Mouse (Mus musculus): ENCODE measurements around the gene Baz2b.
A peak's percentile ranks its signal among the peaks of the same experiment; 100 is the strongest.

The Baz2b gene

DNA sequence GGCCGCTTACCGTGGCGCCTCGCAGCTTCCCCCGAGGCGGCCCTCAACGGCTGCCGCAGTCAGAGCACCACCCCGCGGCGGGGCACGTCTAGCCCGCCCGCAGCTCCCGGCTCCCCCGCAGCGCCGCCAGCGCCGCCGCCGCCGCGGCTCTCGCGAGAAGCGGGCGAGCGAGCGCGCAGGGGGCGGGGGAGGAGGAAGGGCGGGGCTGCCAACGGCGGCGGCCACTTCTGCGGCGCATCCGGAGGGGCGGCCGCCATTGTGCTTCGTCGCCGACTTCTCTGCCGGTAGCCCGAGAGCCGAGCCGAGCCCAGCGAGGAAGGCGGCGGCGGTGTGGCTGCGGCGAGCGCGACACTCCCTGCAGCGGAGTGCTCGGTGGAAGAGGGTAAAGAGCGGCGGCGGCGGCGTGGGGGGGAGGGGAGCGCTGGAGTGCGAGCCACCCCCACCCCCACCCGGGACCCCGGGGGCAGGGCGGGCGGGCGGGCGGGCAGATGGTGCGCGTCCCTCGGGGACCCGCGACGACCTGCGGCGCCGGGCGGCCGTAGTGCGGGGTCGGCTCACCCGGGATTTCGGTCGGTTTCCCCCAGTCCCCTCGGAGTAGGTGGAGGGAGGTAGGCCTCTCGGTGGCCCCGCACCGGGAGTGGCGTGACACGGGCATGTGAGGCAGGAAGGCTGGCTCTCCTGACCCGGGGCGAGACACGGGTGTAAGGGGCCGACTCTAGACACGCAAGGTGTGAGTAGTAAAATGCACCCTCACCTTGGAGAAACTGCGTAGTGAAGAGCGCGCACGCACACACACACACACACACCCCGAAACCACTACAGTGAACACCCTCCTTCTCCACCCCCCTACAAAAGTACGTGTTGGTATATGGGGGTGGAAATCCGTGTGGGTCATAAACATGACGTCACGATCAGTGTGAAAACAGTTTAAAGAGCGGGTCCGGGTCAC, at the start of gene Baz2b, which contains the start of gene March7:
Baz2b (minus strand) TSS at position 137 of the 949 bp plus-strand sequence.
March7 (plus strand) TSS at position 185 of the 949 bp plus-strand sequence.
- peak; percentile 94 for DNase-seq

DNA sequence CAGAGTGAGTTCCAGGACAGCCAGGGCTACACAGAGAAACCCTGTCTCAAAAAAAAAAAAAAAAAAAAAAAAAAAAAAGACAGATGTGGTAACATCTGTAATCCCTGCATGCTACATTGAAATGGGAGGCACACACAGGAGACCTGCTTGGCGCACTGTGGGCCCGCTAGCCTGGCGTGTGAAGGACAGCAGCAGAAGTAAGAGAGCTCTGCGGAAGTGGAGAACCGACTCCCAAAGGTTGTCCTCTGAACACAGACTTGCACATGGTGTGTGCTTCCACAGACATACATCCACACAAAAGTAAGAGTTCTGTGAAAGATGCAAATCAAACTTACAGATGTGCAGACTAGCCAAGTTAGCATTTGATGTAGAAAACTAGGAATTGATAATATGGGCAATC, 49.5 kb upstream of the Baz2b start:
- no peak for DNase-seq

DNA sequence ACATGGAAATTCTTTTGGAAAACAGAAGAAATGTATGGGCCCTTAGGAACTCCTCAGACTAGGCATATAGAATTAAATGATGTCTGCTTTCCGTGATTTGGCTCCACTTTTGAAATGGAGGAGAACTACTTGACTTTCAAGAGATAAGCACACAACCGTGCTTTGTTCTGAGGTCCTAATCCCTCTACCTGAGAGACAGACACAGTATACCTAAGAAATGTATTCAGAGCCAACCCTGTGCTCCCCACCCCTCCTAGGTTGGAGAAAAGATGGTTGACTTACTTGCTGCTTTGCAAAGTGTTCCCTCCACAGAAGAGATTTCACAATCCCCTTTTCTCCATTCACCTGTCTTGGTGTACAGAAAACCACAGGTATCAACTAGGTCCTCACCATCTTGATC, 47.1 kb upstream of the Baz2b start:
- no peak for DNase-seq

DNA sequence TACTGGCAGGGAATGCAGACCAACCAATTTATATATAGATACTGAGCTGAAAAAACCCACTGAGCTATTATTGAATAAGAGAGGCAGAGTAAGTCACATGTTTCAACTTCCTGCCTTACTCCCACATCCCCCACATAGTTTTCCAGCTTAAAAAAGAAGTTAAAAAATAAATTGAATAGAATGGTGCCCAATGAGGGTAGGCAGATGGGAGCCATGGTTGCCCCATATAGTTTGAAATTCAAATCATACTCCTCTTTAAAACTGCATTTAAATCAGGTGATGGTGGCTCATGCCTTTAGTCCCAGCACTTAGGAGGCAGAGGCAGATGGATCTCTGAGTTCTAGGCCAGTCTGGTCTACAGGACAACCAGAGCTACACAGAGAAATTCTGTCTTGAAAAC, 43.9 kb upstream of the Baz2b start:
- no peak for DNase-seq

- no peak for DNase-seq
Measured at GRCm38 (mm10) chr2:60252782-60253181, 43.1 kb upstream of the Baz2b start.

GRCm38 (mm10) chr2:60234506-60234905, 24.9 kb upstream of the Baz2b start:
- DNase-seq: no peak

DNA sequence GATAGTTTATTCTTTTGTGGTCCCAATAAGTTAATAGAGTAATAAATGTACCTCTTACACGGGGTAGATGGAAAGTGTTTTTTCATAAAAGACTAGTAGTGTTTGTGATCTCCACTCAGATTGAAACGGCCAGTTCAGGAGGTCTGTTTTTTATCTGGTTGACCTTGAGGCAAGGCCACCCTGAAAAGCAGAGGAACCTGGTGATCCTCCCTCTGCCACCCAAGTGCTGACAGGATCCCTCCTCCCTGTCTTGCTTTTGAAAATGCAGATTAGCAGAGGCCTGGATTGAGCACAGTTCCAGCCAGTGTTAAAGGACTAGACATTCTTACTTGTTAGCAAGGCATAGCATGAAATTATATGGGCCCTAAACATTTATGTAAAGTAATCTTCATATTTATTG, 23.5 kb upstream of the Baz2b start:
- DNase-seq: no peak

DNA sequence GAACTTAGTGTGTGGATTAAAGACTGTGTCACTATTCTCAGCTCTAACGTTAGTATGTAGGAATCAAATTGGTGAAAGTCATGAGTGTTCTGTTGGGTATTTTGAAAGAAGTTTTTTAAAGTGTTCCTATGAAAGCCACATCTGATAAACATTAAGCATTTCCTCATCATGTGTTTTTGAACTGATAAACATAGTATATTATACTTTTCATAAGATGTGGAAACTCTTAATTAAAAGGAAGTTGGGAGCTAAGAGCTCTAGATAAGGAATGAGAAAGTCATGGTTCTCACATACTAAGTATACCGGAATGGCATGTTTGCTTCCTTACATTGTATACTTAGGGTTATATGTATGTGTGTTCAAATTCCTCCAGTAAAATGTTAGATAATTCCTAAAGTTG, 20.7 kb upstream of the Baz2b start:
- DNase-seq: no peak

DNA sequence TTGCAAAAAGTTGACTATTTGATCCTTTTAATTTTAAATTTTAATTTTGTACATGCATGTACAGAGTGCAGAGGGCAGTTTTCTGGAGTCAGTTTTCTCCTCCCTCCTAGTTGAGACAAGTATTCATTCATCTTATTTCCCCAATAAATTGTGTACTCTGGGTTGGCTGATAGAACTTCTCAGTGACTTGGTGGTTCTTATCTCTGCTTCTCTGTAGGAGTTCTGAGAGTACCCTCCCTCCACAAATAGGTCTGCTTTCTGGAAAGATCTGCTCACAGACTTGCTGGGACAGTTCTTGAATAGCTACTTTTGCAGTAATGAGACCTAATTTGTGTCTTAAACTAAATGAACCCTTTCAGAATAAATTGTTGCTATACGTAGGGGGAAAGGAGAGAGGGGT, 18.8 kb upstream of the Baz2b start:
- DNase-seq: no peak

DNA sequence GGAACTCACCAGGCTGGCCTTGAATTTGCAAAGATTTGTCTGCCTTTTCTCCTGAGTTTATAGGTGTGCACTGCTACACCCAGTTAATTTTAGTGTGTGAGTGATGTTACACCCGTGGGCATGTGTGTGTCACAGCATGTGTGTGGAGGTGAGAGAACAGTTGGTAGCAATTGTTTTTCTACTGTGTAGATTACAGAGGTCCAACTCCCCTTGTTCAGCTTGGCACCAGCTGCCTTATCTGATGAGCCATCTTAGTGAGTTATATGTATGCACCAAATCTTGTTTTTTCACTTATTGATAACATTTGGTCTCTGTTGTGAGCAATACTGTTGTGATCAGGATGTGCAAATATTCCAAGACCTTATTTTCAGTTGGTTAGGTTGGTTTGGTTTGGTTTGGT, 13.8 kb upstream of the Baz2b start:
- no peak for DNase-seq

GRCm38 (mm10) chr2:60221954-60222353, 12.3 kb upstream of the Baz2b start:
- no peak for DNase-seq

GRCm38 (mm10) chr2:60221236-60221635, 11.6 kb upstream of the Baz2b start:
- DNase-seq: no peak

GRCm38 (mm10) chr2:60217620-60218019, 8.0 kb upstream of the Baz2b start:
- DNase-seq: no peak

DNA sequence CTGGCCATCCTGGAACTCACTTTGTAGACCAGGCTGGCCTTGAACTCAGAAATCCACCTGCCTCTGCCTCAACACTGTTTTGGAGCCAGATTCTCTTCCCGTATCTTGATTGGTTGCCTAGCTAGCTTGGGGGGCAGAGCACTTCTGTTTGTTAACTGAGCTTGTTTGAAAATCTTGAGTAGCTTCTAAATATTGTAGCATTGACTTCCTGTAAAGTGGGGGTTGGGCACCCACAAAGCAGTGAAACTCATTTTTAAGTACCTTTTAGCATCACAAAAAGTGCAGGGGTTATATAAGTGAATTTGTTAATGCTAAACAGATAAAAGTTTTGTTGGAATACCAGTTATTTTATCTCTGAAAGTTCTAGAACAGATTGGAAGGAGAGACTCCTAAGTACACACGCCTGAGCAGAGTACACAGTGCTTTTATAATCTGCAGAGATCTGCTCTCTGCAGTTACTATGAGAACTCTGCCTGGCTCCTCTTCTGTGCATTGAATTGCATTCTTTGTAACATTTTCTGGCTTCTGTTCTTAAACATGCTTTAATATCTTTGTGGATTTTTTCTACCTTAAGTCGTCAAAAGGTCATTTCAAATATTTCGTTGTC, 7.0 kb upstream of the Baz2b start:
- no peak for DNase-seq

DNA sequence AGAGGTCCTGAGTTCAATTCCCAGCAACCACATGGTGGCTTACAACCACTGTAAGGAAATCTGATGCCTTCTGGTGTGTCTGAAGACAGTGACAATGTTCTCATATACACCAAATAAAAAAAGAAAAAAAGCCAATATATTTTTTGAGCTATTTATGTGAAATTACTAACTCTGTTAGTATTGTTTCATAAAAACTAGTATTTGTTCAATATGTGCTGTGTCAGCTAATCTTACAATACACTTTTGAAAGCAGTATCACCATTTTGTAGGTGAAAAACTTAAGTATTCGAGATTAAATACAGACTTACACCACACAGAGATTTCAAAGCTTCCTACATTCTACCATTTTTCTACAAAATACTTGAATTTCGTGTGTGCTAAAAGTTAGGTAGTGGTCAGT, 5.0 kb upstream of the Baz2b start:
- no peak for DNase-seq

- DNase-seq: no peak
Measured at GRCm38 (mm10) chr2:60212488-60212887, 2.8 kb upstream of the Baz2b start.

DNA sequence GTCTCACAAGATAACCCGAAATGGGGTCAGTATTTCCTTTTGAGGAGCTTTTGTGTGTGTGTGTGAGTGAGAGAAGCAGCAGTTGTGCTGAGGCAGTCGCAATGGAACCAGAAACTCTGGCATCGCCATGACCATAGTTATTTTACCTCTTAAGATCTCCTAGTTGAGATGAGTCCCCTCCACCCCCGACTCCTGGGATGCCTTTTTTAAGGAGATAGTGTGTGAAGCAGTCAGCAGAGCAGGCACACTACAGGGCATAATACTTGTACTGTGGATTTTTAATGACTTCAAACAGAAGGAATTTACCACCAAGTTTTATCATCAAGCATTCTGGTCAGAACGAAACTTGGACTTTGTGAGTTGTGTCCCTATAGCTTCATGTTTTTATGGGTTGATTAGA, 1.2 kb upstream of the Baz2b start:
- no peak for DNase-seq

- peak; percentile 62 for DNase-seq
Measured at GRCm38 (mm10) chr2:60209122-60209611, 472 bp downstream of the Baz2b start.

GRCm38 (mm10) chr2:60205795-60206194, 3.8 kb downstream of the Baz2b start:
- DNase-seq: no peak

DNA sequence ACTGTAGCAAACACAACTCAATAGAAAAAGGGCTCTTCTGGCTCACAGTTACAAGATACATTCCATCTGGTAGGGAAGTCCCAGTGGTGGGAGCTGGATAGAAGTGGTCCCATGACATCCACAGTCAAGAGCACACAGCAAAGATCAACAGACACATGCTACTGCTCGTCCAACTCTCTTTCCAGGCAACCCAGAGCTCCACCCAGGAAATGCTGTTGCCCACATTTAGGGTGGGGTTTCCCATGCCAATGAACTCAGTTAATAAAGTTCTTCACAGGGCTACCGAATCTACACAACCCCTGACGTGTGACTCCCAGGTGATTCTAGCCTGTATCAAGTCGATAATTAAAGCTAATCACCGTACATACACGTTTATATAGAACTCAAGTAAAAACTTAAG, 5.5 kb downstream of the Baz2b start:
- no peak for DNase-seq

DNA sequence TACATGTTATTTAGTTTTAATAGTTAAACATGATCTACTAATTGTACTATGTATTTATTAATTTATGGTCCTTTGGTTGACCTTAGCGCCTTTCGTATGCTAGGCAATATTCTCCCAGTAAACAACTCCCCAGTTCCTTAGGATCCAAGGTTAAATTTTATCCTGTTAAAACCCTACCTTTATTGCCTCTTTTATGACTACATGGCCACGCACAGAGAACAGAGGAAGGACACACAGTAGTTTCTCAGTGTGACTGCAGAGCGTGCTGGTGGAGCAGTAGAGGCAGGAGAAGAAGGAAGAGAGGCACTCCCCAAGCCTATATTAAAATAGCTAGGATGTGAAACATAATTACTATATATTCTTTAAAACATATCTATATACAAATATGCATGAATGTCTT, 5.9 kb downstream of the Baz2b start:
- no peak for DNase-seq

GRCm38 (mm10) chr2:60202900-60203530, 6.6 kb downstream of the Baz2b start:
- DNase-seq: no peak

DNA sequence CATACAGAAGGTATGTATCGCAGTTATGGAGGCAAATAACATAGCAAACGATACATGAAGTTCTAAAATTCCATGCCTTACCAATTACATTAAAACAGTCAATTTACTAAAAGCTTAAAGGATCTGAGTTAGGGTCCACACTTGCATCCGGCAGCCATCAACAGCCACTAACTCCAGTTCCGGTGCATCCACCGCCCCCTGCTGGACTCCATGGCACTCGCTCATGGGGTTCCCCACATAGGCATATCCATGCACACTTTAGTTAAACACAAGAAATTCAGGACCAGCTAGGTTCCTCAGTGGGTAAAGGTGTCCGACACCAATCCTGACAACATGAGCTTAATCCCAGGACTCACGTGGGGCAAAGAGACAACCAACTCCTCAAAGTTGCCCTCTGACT, 9.0 kb downstream of the Baz2b start:
- DNase-seq: peak; percentile 74
